Mouse (Mus musculus): Measurements from ENCODE around the gene Wwox.

DNA sequence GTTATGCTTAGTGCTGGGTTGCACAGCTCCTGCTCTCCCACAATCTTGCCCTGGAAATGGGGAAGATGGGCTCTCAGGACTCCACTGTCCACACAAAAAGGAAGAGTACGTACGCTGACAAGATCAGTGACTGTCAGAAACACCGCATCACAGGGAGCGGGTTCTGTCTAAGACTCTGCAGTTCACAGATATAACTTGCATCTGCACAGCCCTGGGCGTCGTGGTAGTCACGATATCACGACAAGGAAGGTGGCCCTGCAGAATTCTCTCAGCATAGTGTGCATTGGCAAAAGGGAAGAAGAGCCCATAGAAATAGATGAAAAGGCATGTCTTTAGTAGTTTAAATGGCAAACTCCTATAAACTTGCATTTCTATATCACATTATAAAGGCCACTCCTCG is 339.5 kb downstream of the Wwox start:
- TF ChIP-seq CTCF (IDR thresholded peaks at IDR 0.05; ENCODE audit: control insufficient read depth, insufficient read depth, insufficient replicate concordance, low read depth, low read length) (no peak), POLR2A (IDR thresholded peaks at IDR 0.05; ENCODE audit: control insufficient read depth, low read depth, low read length) (no peak)
